Mouse (Mus musculus) myocyte (in vitro differentiated cells): ENCODE data around the gene Kifc3. TPM values are rescaled to one million over a fixed set of nuclear protein-coding genes. Genes with fewer than 3 reads are reported as not detected.

Experiments
- H3K27me3 ChIP-seq: one replicate; pipeline ENCODE4 v1.6.1; 2011; ENCODE audit not compliant: control insufficient read depth, insufficient read depth, insufficient read length
- H3K36me3 ChIP-seq: one replicate; pipeline ENCODE4 v1.6.1; 2011; ENCODE audit not compliant: control insufficient read depth, insufficient read depth
- H3K4me2 ChIP-seq: one replicate; pipeline ENCODE4 v1.6.1; 2011; ENCODE audit warnings: low read depth, control low read depth
- H3K4me3 ChIP-seq: one replicate; pipeline ENCODE4 v1.5.1; 2011; ENCODE audit warnings: mild to moderate bottlenecking, control low read depth, moderate library complexity
- H3K79me2 ChIP-seq: one replicate; pipeline ENCODE4 v1.6.1; 2011; ENCODE audit not compliant: control insufficient read depth, insufficient read depth
- H3ac ChIP-seq: one replicate; pipeline ENCODE4 v1.6.1; 2011; ENCODE audit not compliant: control insufficient read depth, insufficient read length
- CEBPB ChIP-seq: IDR thresholded peaks from 2 replicates; pipeline ENCODE4 v1.6.1; 2011; ENCODE audit warnings: mild to moderate bottlenecking, moderate library complexity; ENCODE audit not compliant: poor library complexity, insufficient read depth, severe bottlenecking
- E2F4 ChIP-seq: IDR thresholded peaks from one replicate; pipeline ENCODE4 v1.6.1; 2011; ENCODE audit warnings: mild to moderate bottlenecking, control low read depth, moderate library complexity; ENCODE audit not compliant: insufficient read depth
- MAX ChIP-seq: IDR thresholded peaks from one replicate; pipeline ENCODE4 v1.6.1; 2011; ENCODE audit warnings: low read depth, mild to moderate bottlenecking, control low read depth
- MYOD1 ChIP-seq, 3 experiments: IDR thresholded peaks; one replicate each; pipeline ENCODE4 v1.6.1; 2011; ENCODE audit warnings: control low read depth in 2 of 3, low read depth in 2 of 3, mild to moderate bottlenecking in 2 of 3, moderate library complexity in 1 of 3; ENCODE audit not compliant: insufficient read length in 2 of 3, control insufficient read depth in 1 of 3
- MYOG ChIP-seq, 3 experiments: IDR thresholded peaks; one replicate each; pipeline ENCODE4 v1.6.1; 2011; ENCODE audit warnings: control low read depth in 2 of 3, low read depth in 2 of 3, mild to moderate bottlenecking in 2 of 3; ENCODE audit not compliant: insufficient read length in 2 of 3, control insufficient read depth in 1 of 3, insufficient read depth in 1 of 3
- POLR2A ChIP-seq: IDR thresholded peaks from one replicate; pipeline ENCODE4 v1.6.1; 2011; ENCODE audit warnings: low read depth, mild to moderate bottlenecking, control low read depth, moderate library complexity; ENCODE audit not compliant: insufficient read length
- POLR2AphosphoS2 ChIP-seq: IDR thresholded peaks from one replicate; pipeline ENCODE4 v1.6.1; 2011; ENCODE audit warnings: low read depth, control low read depth; ENCODE audit not compliant: insufficient read length
- REST ChIP-seq: IDR thresholded peaks from one replicate; pipeline ENCODE4 v1.6.1; 2011; ENCODE audit warnings: mild to moderate bottlenecking, control low read depth, moderate library complexity; ENCODE audit not compliant: insufficient read depth, insufficient read length
- SRF ChIP-seq: IDR thresholded peaks from one replicate; pipeline ENCODE4 v1.6.1; 2011; ENCODE audit warnings: low read depth; ENCODE audit not compliant: control insufficient read depth, insufficient read length
- TCF12 ChIP-seq: IDR thresholded peaks from one replicate; pipeline ENCODE4 v1.6.1; 2011; ENCODE audit warnings: mild to moderate bottlenecking, control low read depth; ENCODE audit not compliant: poor library complexity, insufficient read depth, severe bottlenecking
- TCF3 ChIP-seq: IDR thresholded peaks from one replicate; pipeline ENCODE4 v1.6.1; 2011; ENCODE audit warnings: low read depth, control low read depth; ENCODE audit not compliant: insufficient read length
- USF1 ChIP-seq: IDR thresholded peaks from one replicate; pipeline ENCODE4 v1.6.1; 2011; ENCODE audit warnings: low read depth, mild to moderate bottlenecking, control low read depth, moderate library complexity
- polyA plus RNA-seq: library from polyadenylated mRNA; unstranded; fragments of >200 nt; fragmentation: generic; extraction: Trizol; gene quantifications from one replicate; pipeline ENCODE4 v1.2.1, GENCODE M21; 2012; ENCODE audit warnings: missing spikeins

Kifc3 gene
- polyA plus RNA-seq, 1 experiment: 22.6 TPM

DNA sequence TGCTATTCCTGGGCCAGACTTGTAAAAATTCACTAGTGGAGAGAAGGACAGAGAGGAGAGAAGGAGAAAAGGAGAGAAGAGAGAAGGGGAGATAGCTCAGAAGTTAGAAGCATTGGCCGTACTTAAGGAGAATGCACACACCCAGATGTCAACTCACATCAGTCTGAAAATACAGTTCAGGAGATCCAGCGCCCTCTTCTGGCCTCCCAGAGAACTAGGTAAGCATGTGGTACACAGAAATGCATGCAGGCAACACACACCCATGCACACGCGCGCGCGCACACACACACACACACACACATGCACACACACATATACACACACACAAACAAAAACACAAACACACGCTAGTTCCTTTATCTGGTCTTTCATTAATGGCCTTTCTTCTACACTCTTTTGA, 17.0 kb upstream of the Kifc3 start:
- TF ChIP-seq USF1: no peak
- TF ChIP-seq POLR2AphosphoS2: no peak
- TF ChIP-seq TCF12: no peak
- TF ChIP-seq E2F4: no peak
- no peak for TF ChIP-seq CEBPB
- no peak for TF ChIP-seq TCF3
- TF ChIP-seq REST: no peak
- no peak for TF ChIP-seq MYOG (IDR thresholded peaks at IDR 0.05; ENCODE audit: control insufficient read depth in 1 of 3, insufficient read depth in 1 of 3, insufficient read length in 2 of 3, low read depth in 2 of 3)
- TF ChIP-seq MAX: no peak
- TF ChIP-seq SRF: no peak
- no peak for TF ChIP-seq MYOD1 (IDR thresholded peaks at IDR 0.05; ENCODE audit: control insufficient read depth in 1 of 3, insufficient read length in 2 of 3, low read depth in 2 of 3)
- H3K4me3 ChIP-seq: no peak overlapping the region

DNA sequence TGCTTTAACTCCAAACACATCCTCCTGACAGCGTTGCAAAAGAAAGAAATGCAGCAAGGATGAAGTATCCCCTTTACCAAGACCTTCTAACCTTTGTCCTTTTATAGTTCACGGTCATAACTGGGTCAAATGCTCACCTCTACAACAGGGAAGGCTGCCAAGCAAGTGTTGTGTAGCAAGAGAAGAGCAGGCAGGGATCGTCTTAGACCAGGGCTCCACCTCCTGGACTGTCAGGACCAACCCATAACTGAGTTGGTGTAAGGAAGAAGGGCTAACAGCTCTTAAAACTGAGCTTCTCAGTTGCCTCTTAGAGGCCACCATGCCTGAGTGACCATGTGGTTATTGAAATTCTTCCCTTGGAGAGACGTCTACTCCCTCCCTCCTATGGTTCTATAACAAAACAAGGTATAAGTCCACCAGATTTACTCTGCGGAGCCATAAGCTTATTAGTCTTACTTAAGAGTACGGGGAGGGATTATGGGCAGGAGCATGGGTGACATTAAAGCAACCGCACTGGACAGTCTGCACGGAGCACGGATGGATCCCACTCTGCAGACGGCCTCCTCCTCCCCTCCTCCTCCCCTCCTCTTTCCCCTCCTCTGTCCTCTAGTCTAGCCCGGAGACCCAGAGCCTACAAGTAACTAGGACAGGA, 13.2 kb upstream of the Kifc3 start:
- Histone ChIP-seq H3K79me2 (no peaks in the 10 kb centered on the region), H3ac (no peak overlapping the region), H3K27me3 (no peaks in the 10 kb centered on the region), H3K4me2 (no peak overlapping the region), H3K4me3 (no peak overlapping the region), H3K36me3 (no peaks in the 10 kb centered on the region)
- TF ChIP-seq USF1 (no peak), POLR2A (no peak), MYOD1 (IDR thresholded peaks at IDR 0.05; ENCODE audit: control insufficient read depth in 1 of 3, insufficient read length in 2 of 3, low read depth in 2 of 3) (no peak), MYOG (IDR thresholded peaks at IDR 0.05; ENCODE audit: control insufficient read depth in 1 of 3, insufficient read depth in 1 of 3, insufficient read length in 2 of 3, low read depth in 2 of 3) (no peak), E2F4 (no peak)

More for the DNA sequence above, 17.0 kb upstream of the Kifc3 start:
- Histone ChIP-seq H3ac (no peak overlapping the region), H3K36me3 (no peaks in the 10 kb centered on the region), H3K79me2 (no peaks in the 10 kb centered on the region), H3K4me2 (no peak overlapping the region), H3K27me3 (no peaks in the 10 kb centered on the region)

DNA sequence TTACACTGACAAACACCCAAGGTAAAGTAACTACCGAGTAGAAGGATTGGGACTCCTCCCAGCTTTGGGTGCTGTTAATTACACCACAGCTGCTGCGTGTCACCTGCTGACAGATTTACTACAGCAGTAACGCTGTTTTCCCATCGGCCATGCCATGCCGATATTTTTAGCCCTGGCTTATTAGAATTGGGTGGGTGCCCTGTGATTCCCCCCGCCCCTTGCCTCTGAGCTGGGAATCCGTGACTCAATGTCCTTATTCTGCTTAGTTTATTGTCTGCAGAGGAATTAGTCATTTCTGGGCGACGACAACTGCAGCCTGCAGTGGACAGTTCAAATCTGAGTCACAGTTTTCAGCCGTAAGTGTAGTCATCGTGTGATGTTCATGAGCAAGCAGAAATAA, 7.3 kb upstream of the Kifc3 start:
- Histone ChIP-seq H3K4me3 (no peak overlapping the region), H3K27me3 (no peaks in the 10 kb centered on the region), H3K4me2 (peak overlapping the region; percentile 59), H3K79me2 (no peaks in the 10 kb centered on the region), H3ac (no peak overlapping the region), H3K36me3 (no peaks in the 10 kb centered on the region)
- TF ChIP-seq USF1 (no peak), E2F4 (no peak), TCF12 (peak; percentile 87), MYOG (IDR thresholded peaks at IDR 0.05; ENCODE audit: control insufficient read depth in 1 of 3, insufficient read depth in 1 of 3, insufficient read length in 2 of 3, low read depth in 2 of 3) (peak; percentile 36 to 88 (median 77)), POLR2AphosphoS2 (no peak), TCF3 (peak; percentile 88), MYOD1 (IDR thresholded peaks at IDR 0.05; ENCODE audit: control insufficient read depth in 1 of 3, insufficient read length in 2 of 3, low read depth in 2 of 3) (peak; percentile 31 to 91 (median 85)), POLR2A (no peak), CEBPB (peak; percentile 18; the same call in 1 of the 2 replicates), REST (no peak), SRF (no peak), MAX (no peak)

DNA sequence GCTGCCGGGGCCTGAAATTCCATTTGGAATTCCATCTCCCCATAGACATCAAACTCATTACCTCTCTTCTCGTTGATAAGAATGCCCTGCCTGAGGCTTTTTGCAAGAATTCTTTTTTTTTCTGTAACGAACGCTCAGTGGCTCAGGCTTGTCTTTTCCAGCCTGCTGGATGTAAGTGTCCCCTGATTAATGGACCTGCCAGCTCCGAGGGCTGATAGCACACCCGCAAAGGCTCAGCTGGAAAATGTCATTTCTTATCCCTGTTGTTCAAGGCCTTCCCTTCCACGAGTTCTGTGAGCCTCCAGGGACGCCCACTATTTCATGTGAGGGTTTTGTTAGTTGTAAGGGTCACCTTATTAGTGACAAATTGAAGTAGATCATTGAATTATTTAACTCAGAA, 3.3 kb upstream of the Kifc3 start:
- H3K36me3 ChIP-seq: no peaks in the 10 kb centered on the region
- H3K4me3 ChIP-seq: no peak overlapping the region
- no peaks in the 10 kb centered on the region for H3K79me2 ChIP-seq
- no peak overlapping the region for H3K4me2 ChIP-seq
- no peak for TF ChIP-seq SRF
- no peak for TF ChIP-seq REST
- no peaks in the 10 kb centered on the region for H3K27me3 ChIP-seq
- H3ac ChIP-seq: no peak overlapping the region

DNA sequence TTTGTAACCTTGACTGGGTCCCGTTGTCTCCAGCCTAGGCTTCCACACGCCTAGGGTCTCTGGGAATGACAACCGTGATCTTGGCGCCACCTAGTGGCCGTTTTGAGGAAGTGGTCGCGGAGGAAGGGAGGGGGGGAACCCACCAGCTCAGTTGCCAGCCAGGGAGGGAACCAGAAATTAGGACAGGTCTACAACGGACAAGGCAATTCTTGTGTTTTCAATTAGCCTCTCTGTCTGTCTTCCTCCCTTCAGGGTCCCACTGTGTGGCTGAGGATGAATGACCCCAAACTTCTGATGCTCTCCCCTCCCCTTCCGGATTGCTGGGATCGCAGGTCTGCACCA, 1.4 kb upstream of the Kifc3 start:
- no peaks in the 10 kb centered on the region for H3K79me2 ChIP-seq
- H3K36me3 ChIP-seq: no peaks in the 10 kb centered on the region
- H3K27me3 ChIP-seq: no peaks in the 10 kb centered on the region
- no peak overlapping the region for H3ac ChIP-seq
- no peak for TF ChIP-seq MAX
- no peak for TF ChIP-seq REST
- TF ChIP-seq E2F4: no peak
- TF ChIP-seq POLR2A: no peak
- no peak for TF ChIP-seq USF1
- TF ChIP-seq MYOD1 (IDR thresholded peaks at IDR 0.05; ENCODE audit: control insufficient read depth in 1 of 3, insufficient read length in 2 of 3, low read depth in 2 of 3): no peak
- TF ChIP-seq TCF12: no peak
- no peak for TF ChIP-seq MYOG (IDR thresholded peaks at IDR 0.05; ENCODE audit: control insufficient read depth in 1 of 3, insufficient read depth in 1 of 3, insufficient read length in 2 of 3, low read depth in 2 of 3)
- TF ChIP-seq TCF3: no peak
- TF ChIP-seq POLR2AphosphoS2: no peak
- TF ChIP-seq CEBPB: no peak
- no peak overlapping the region for H3K4me2 ChIP-seq
- H3K4me3 ChIP-seq: no peak overlapping the region
